Mouse (Mus musculus) liver, adult 2 months (tissue): ENCODE results near the gene Mettl15. TPM values are rescaled to one million over a fixed set of nuclear protein-coding genes. Genes with fewer than 3 reads are reported as not detected.

Experiments
- DNase-seq: peaks from one replicate; pipeline ENCODE4 v3.0.0-alpha.2; 2011; ENCODE audit warnings: low read depth, low spot score; ENCODE audit errors: extremely low read depth
- H3K27ac ChIP-seq: fragments of 200-500 bp; replicated peaks from 2 replicates; pipeline ENCODE4 v1.5.1; 2012; ENCODE audit warnings: low read depth, mild to moderate bottlenecking, control low read depth, inconsistent platforms, low read length; ENCODE audit not compliant: insufficient read depth
- H3K27me3 ChIP-seq: fragments of 200-500 bp; 2 replicates; pipeline ENCODE4 v1.6.1; 2012; ENCODE audit warnings: mild to moderate bottlenecking, moderate library complexity, low read length, inconsistent platforms; ENCODE audit not compliant: control insufficient read depth, insufficient read depth
- H3K36me3 ChIP-seq: fragments of 200-500 bp; 2 replicates; pipeline ENCODE4 v1.6.1; 2012; ENCODE audit warnings: low read length, inconsistent platforms; ENCODE audit not compliant: control insufficient read depth, insufficient read depth
- H3K4me1 ChIP-seq: fragments of 200-500 bp; 2 replicates; pipeline ENCODE4 v1.6.1; 2011; ENCODE audit warnings: low read length; ENCODE audit not compliant: control insufficient read depth, insufficient read depth
- H3K4me3 ChIP-seq: fragments of 200-500 bp; 2 replicates; pipeline ENCODE4 v1.5.1; 2011; ENCODE audit warnings: low read depth, mild to moderate bottlenecking, control low read depth, low read length, moderate library complexity; ENCODE audit not compliant: insufficient read depth
- H3K79me2 ChIP-seq: fragments of 200-500 bp; 2 replicates; pipeline ENCODE4 v1.6.1; 2012; ENCODE audit warnings: inconsistent platforms, mild to moderate bottlenecking, low read length, moderate library complexity; ENCODE audit not compliant: control insufficient read depth, insufficient read depth
- H3K9ac ChIP-seq: fragments of 200-500 bp; 2 replicates; pipeline ENCODE4 v1.6.1; 2012; ENCODE audit warnings: low read depth, mild to moderate bottlenecking, control low read depth, inconsistent platforms, low read length
- CTCF ChIP-seq: fragments of 200-500 bp; IDR thresholded peaks from 2 replicates; pipeline ENCODE4 v1.5.1; 2011; ENCODE audit warnings: low read depth, low read length, control low read depth
- POLR2A ChIP-seq: fragments of 200-500 bp; IDR thresholded peaks from 2 replicates; pipeline ENCODE4 v1.6.1; 2011; ENCODE audit warnings: low read length, control low read depth; ENCODE audit not compliant: insufficient read depth; ENCODE audit errors: extremely low read depth
- whole genome bisulfite sequencing: fragments of 180-500 bp; shearing (Covaris S2); methylation state at CpG from one replicate; pipeline ENCODE4 v1.1.7; 2018; 5-methylcytosine and 5-hydroxymethylcytosine counted together
- polyA plus RNA-seq: library from polyadenylated mRNA; depleted of rRNA; stranded (reverse); fragments of >200 nt; gene quantifications from 2 replicates; pipeline ENCODE4 v1.2.3, GENCODE M21; 2012; rRNA removed
- total RNA-seq: library from RNA; depleted of rRNA; stranded (reverse); fragments of >200 nt; gene quantifications from 2 replicates; pipeline ENCODE4 v1.2.3, GENCODE M21; 2014; rRNA removed

Mettl15 gene
- total and polyA plus RNA-seq, 2 experiments = 2.9 to 6.2 TPM

- 92% methylated on average over 6 of the region's 6 CpGs for WGBS
- no peaks in the 10 kb centered on the region for H3K36me3 ChIP-seq
- H3K4me3 ChIP-seq = no peak overlapping the region
- no peak for DNase-seq
- H3K27me3 ChIP-seq = no peaks in the 10 kb centered on the region
- no peaks in the 10 kb centered on the region for H3K4me1 ChIP-seq
- H3K9ac ChIP-seq = no peak overlapping the region
- H3K27ac ChIP-seq = no peak overlapping the region
- no peaks in the 10 kb centered on the region for H3K79me2 ChIP-seq
- TF ChIP-seq CTCF = no peak
- TF ChIP-seq POLR2A = no peak
Observed at GRCm38 (mm10) chr2:109137276-109137675, 143.3 kb downstream of the Mettl15 start.

- DNase-seq = no peak
- H3K9ac ChIP-seq = no peak overlapping the region
- TF ChIP-seq CTCF (no peak), POLR2A (no peak)
- no peaks in the 10 kb centered on the region for H3K79me2 ChIP-seq
- no peaks in the 10 kb centered on the region for H3K4me1 ChIP-seq
- 93% methylated on average over 3 of the region's 3 CpGs for WGBS
- H3K27me3 ChIP-seq = no peaks in the 10 kb centered on the region
- no peak overlapping the region for H3K4me3 ChIP-seq
- H3K36me3 ChIP-seq = no peaks in the 10 kb centered on the region
- H3K27ac ChIP-seq = no peak overlapping the region
Observed at GRCm38 (mm10) chr2:109130718-109131117, 149.8 kb downstream of the Mettl15 start.

- H3K79me2 ChIP-seq = no peaks in the 10 kb centered on the region
- no peaks in the 10 kb centered on the region for H3K27me3 ChIP-seq
- no peak overlapping the region for H3K27ac ChIP-seq
- H3K9ac ChIP-seq = no peak overlapping the region
- H3K4me1 ChIP-seq = no peaks in the 10 kb centered on the region
- H3K4me3 ChIP-seq = no peak overlapping the region
- 94% methylated on average over 3 of the region's 3 CpGs for WGBS
- TF ChIP-seq CTCF = no peak
- TF ChIP-seq POLR2A = no peak
- no peak for DNase-seq
- H3K36me3 ChIP-seq = no peaks in the 10 kb centered on the region
Observed at GRCm38 (mm10) chr2:109129921-109130320, 150.6 kb downstream of the Mettl15 start.

- DNase-seq = no peak
- no peaks in the 10 kb centered on the region for H3K27me3 ChIP-seq
- H3K9ac ChIP-seq = no peak overlapping the region
- H3K36me3 ChIP-seq = no peaks in the 10 kb centered on the region
- TF ChIP-seq POLR2A (no peak), CTCF (no peak)
- H3K4me1 ChIP-seq = no peaks in the 10 kb centered on the region
- no peak overlapping the region for H3K27ac ChIP-seq
- no peak overlapping the region for H3K4me3 ChIP-seq
- no peaks in the 10 kb centered on the region for H3K79me2 ChIP-seq
- WGBS = 79% methylated on average over 3 of the region's 3 CpGs
Observed at GRCm38 (mm10) chr2:109105773-109106484, 174.6 kb downstream of the Mettl15 start.

- Histone ChIP-seq H3K27ac (no peak overlapping the region), H3K36me3 (no peaks in the 10 kb centered on the region), H3K27me3 (no peaks in the 10 kb centered on the region), H3K4me3 (no peak overlapping the region), H3K9ac (no peak overlapping the region), H3K79me2 (no peaks in the 10 kb centered on the region), H3K4me1 (no peaks in the 10 kb centered on the region)
- WGBS = 65% methylated on average over 2 of the region's 2 CpGs
- no peak for TF ChIP-seq POLR2A
- TF ChIP-seq CTCF = no peak
- DNase-seq = no peak
Observed at GRCm38 (mm10) chr2:109049686-109050085, 230.9 kb downstream of the Mettl15 start.

Other genes starting within 250 kb of the Mettl15 start
- 0.74 and 1.0 TPM in 2 replicates for gene Kif18a, start within 50 bp of the Mettl15 start, total RNA-seq
- gene Kif18a, start within 50 bp of the Mettl15 start, polyA plus RNA-seq = 0.05 and 0.09 TPM in 2 replicates